Mouse (Mus musculus): ENCODE data around the gene Arhgap10. TPM values are rescaled to one million over a fixed set of nuclear protein-coding genes. Genes with fewer than 3 reads are reported as not detected.

Arhgap10 gene
- polyA plus RNA-seq, 1 experiment from 2014 or later, result 14.8 TPM

- 82% methylated on average over 8 of the region's 8 CpGs for WGBS
These were observed 160.6 kb downstream of the Arhgap10 start for GRCm38 (mm10) chr8:77357126-77357525.

GRCm38 (mm10) chr8:77355344-77355743 lies 162.4 kb downstream of the Arhgap10 start:
- no peak overlapping the region for H3K4me3 ChIP-seq (ENCODE audit: low read depth, low read length)
- H3K27ac ChIP-seq (ENCODE audit: low read depth, low read length), result no peak overlapping the region
- H3K4me2 ChIP-seq (ENCODE audit: low read depth), result no peak overlapping the region
- H3K27me3 ChIP-seq (ENCODE audit: control insufficient read depth, insufficient read depth, low read length), result no peaks in the 10 kb centered on the region
- no peak overlapping the region for H3K9ac ChIP-seq (ENCODE audit: low read length)
- no peaks in the 10 kb centered on the region; the same call in 1 of the 2 replicates for H3K36me3 ChIP-seq (ENCODE audit: control insufficient read depth, insufficient read depth, low read length)
- no peak for ATAC-seq (ENCODE audit: insufficient read depth, low FRiP score, low TSS enrichment)
- no peaks in the 10 kb centered on the region for H3K9me3 ChIP-seq (ENCODE audit: control insufficient read depth, low read length)
- no peak for DNase-seq (ENCODE audit: low spot score)
- 92% methylated on average over 5 of the region's 5 CpGs for WGBS
- no peaks in the 10 kb centered on the region for H3K4me1 ChIP-seq (ENCODE audit: control insufficient read depth, insufficient read depth, low read length)

More at GRCm38 (mm10) chr8:77357126-77357525, 160.6 kb downstream of the Arhgap10 start:
- Histone ChIP-seq H3K4me3 (ENCODE audit: low read depth, low read length) (no peak overlapping the region), H3K9ac (ENCODE audit: low read length) (no peak overlapping the region), H3K36me3 (ENCODE audit: control insufficient read depth, insufficient read depth, low read length) (no peaks in the 10 kb centered on the region; the same call in 1 of the 2 replicates), H3K4me1 (ENCODE audit: control insufficient read depth, insufficient read depth, low read length) (no peaks in the 10 kb centered on the region), H3K4me2 (ENCODE audit: low read depth) (no peak overlapping the region), H3K27me3 (ENCODE audit: control insufficient read depth, insufficient read depth, low read length) (no peaks in the 10 kb centered on the region), H3K9me3 (ENCODE audit: control insufficient read depth, low read length) (no peaks in the 10 kb centered on the region), H3K27ac (ENCODE audit: low read depth, low read length) (no peak overlapping the region)
- ATAC-seq (ENCODE audit: insufficient read depth, low FRiP score, low TSS enrichment), result no peak
- no peak for DNase-seq (ENCODE audit: low spot score)

- WGBS, result 80% methylated on average over 1 of the region's 1 CpGs
- Histone ChIP-seq H3K36me3 (ENCODE audit: control insufficient read depth, insufficient read depth, low read length) (no peaks in the 10 kb centered on the region; the same call in 1 of the 2 replicates), H3K9ac (ENCODE audit: low read length) (no peak overlapping the region), H3K27ac (ENCODE audit: low read depth, low read length) (no peak overlapping the region), H3K4me3 (ENCODE audit: low read depth, low read length) (no peak overlapping the region), H3K4me1 (ENCODE audit: control insufficient read depth, insufficient read depth, low read length) (no peaks in the 10 kb centered on the region), H3K4me2 (ENCODE audit: low read depth) (no peak overlapping the region), H3K27me3 (ENCODE audit: control insufficient read depth, insufficient read depth, low read length) (no peaks in the 10 kb centered on the region), H3K9me3 (ENCODE audit: control insufficient read depth, low read length) (no peaks in the 10 kb centered on the region)
- DNase-seq (ENCODE audit: low spot score) (no peak), ATAC-seq (ENCODE audit: insufficient read depth, low FRiP score, low TSS enrichment) (no peak)
These were observed 163.6 kb downstream of the Arhgap10 start for GRCm38 (mm10) chr8:77354189-77354588.

GRCm38 (mm10) chr8:77351177-77351860 lies 166.4 kb downstream of the Arhgap10 start:
- no peak overlapping the region for H3K4me3 ChIP-seq (ENCODE audit: low read depth, low read length)
- no peaks in the 10 kb centered on the region for H3K36me3 ChIP-seq (ENCODE audit: control insufficient read depth, insufficient read depth, low read length)
- H3K9ac ChIP-seq (ENCODE audit: low read length), result no peak overlapping the region
- 72% methylated on average over 9 of the region's 9 CpGs for WGBS
- H3K27me3 ChIP-seq (ENCODE audit: control insufficient read depth, insufficient read depth, low read length), result no peaks in the 10 kb centered on the region
- no peak for ATAC-seq (ENCODE audit: insufficient read depth, low FRiP score, low TSS enrichment)
- H3K9me3 ChIP-seq (ENCODE audit: control insufficient read depth, low read length), result no peaks in the 10 kb centered on the region
- DNase-seq (ENCODE audit: low spot score), result no peak
- no peak overlapping the region for H3K27ac ChIP-seq (ENCODE audit: low read depth, low read length)
- H3K4me1 ChIP-seq (ENCODE audit: control insufficient read depth, insufficient read depth, low read length), result no peaks in the 10 kb centered on the region
- no peak overlapping the region for H3K4me2 ChIP-seq (ENCODE audit: low read depth)

GRCm38 (mm10) chr8:77350121-77350777 lies 167.5 kb downstream of the Arhgap10 start:
- Histone ChIP-seq H3K4me2 (ENCODE audit: low read depth) (no peak overlapping the region), H3K27me3 (ENCODE audit: control insufficient read depth, insufficient read depth, low read length) (no peaks in the 10 kb centered on the region), H3K9me3 (ENCODE audit: control insufficient read depth, low read length) (no peaks in the 10 kb centered on the region), H3K4me1 (ENCODE audit: control insufficient read depth, insufficient read depth, low read length) (no peaks in the 10 kb centered on the region), H3K4me3 (ENCODE audit: low read depth, low read length) (no peak overlapping the region), H3K27ac (ENCODE audit: low read depth, low read length) (no peak overlapping the region), H3K36me3 (ENCODE audit: control insufficient read depth, insufficient read depth, low read length) (no peaks in the 10 kb centered on the region), H3K9ac (ENCODE audit: low read length) (no peak overlapping the region)
- WGBS, result 89% methylated on average over 4 of the region's 4 CpGs
- ATAC-seq (ENCODE audit: insufficient read depth, low FRiP score, low TSS enrichment), result no peak
- no peak for DNase-seq (ENCODE audit: low spot score)

GRCm38 (mm10) chr8:77343916-77344315 lies 173.8 kb downstream of the Arhgap10 start:
- no peak for ATAC-seq (ENCODE audit: insufficient read depth, low FRiP score, low TSS enrichment)
- 90% methylated on average over 6 of the region's 6 CpGs for WGBS

GRCm38 (mm10) chr8:77343335-77343734 lies 174.4 kb downstream of the Arhgap10 start:
- Histone ChIP-seq H3K4me3 (ENCODE audit: low read depth, low read length) (no peak overlapping the region), H3K27me3 (ENCODE audit: control insufficient read depth, insufficient read depth, low read length) (no peaks in the 10 kb centered on the region), H3K9me3 (ENCODE audit: control insufficient read depth, low read length) (no peaks in the 10 kb centered on the region), H3K4me1 (ENCODE audit: control insufficient read depth, insufficient read depth, low read length) (0 out of 2 replicates have a peak, but pooled peaks cover 2% of the 10 kb centered on the region), H3K4me2 (ENCODE audit: low read depth) (no peak overlapping the region), H3K27ac (ENCODE audit: low read depth, low read length) (no peak overlapping the region), H3K9ac (ENCODE audit: low read length) (no peak overlapping the region), H3K36me3 (ENCODE audit: control insufficient read depth, insufficient read depth, low read length) (no peaks in the 10 kb centered on the region)
- ATAC-seq (ENCODE audit: insufficient read depth, low FRiP score, low TSS enrichment) (no peak), DNase-seq (ENCODE audit: low spot score) (no peak)
- 91% methylated on average over 3 of the region's 3 CpGs for WGBS

More at GRCm38 (mm10) chr8:77343916-77344315, 173.8 kb downstream of the Arhgap10 start:
- Histone ChIP-seq H3K4me3 (ENCODE audit: low read depth, low read length) (no peak overlapping the region), H3K27ac (ENCODE audit: low read depth, low read length) (no peak overlapping the region), H3K27me3 (ENCODE audit: control insufficient read depth, insufficient read depth, low read length) (no peaks in the 10 kb centered on the region), H3K36me3 (ENCODE audit: control insufficient read depth, insufficient read depth, low read length) (no peaks in the 10 kb centered on the region), H3K9ac (ENCODE audit: low read length) (no peak overlapping the region), H3K9me3 (ENCODE audit: control insufficient read depth, low read length) (no peaks in the 10 kb centered on the region), H3K4me1 (ENCODE audit: control insufficient read depth, insufficient read depth, low read length) (0 out of 2 replicates have a peak, but pooled peaks cover 2% of the 10 kb centered on the region), H3K4me2 (ENCODE audit: low read depth) (no peak overlapping the region)
- DNase-seq (ENCODE audit: low spot score), result no peak

- Histone ChIP-seq H3K27ac (ENCODE audit: low read depth, low read length) (no peak overlapping the region), H3K4me1 (ENCODE audit: control insufficient read depth, insufficient read depth, low read length) (0 out of 2 replicates have a peak, but pooled peaks cover 2% of the 10 kb centered on the region), H3K9me3 (ENCODE audit: control insufficient read depth, low read length) (no peaks in the 10 kb centered on the region), H3K9ac (ENCODE audit: low read length) (no peak overlapping the region), H3K36me3 (ENCODE audit: control insufficient read depth, insufficient read depth, low read length) (no peaks in the 10 kb centered on the region), H3K27me3 (ENCODE audit: control insufficient read depth, insufficient read depth, low read length) (no peaks in the 10 kb centered on the region), H3K4me2 (ENCODE audit: low read depth) (no peak overlapping the region), H3K4me3 (ENCODE audit: low read depth, low read length) (no peak overlapping the region)
- DNase-seq (ENCODE audit: low spot score) (no peak), ATAC-seq (ENCODE audit: insufficient read depth, low FRiP score, low TSS enrichment) (no peak)
- WGBS, result 85% methylated on average over 4 of the region's 4 CpGs
These were observed 175.6 kb downstream of the Arhgap10 start for GRCm38 (mm10) chr8:77342144-77342543.

- Histone ChIP-seq H3K4me2 (ENCODE audit: low read depth) (no peak overlapping the region), H3K27me3 (ENCODE audit: control insufficient read depth, insufficient read depth, low read length) (no peaks in the 10 kb centered on the region), H3K9me3 (ENCODE audit: control insufficient read depth, low read length) (no peaks in the 10 kb centered on the region), H3K4me3 (ENCODE audit: low read depth, low read length) (no peak overlapping the region), H3K9ac (ENCODE audit: low read length) (no peak overlapping the region), H3K4me1 (ENCODE audit: control insufficient read depth, insufficient read depth, low read length) (0 out of 2 replicates have a peak, but pooled peaks cover 2% of the 10 kb centered on the region), H3K27ac (ENCODE audit: low read depth, low read length) (no peak overlapping the region), H3K36me3 (ENCODE audit: control insufficient read depth, insufficient read depth, low read length) (no peaks in the 10 kb centered on the region)
- 62% methylated on average over 9 of the region's 9 CpGs for whole genome bisulfite sequencing
- no peak for ATAC-seq (ENCODE audit: insufficient read depth, low FRiP score, low TSS enrichment)
- DNase-seq (ENCODE audit: low spot score), result no peak
These were observed 176.4 kb downstream of the Arhgap10 start for GRCm38 (mm10) chr8:77341329-77341728.
